Mouse (Mus musculus) hindbrain, embryonic 12.5 days (tissue): Measurements from ENCODE around the gene Otop2. TPM values are rescaled to one million over a fixed set of nuclear protein-coding genes. Genes with fewer than 3 reads are reported as not detected.

Experiments
- ATAC-seq: fragments of 200-750 bp; cut with Nextera tagmentation; 2 replicates; pipeline ENCODE4 v1.8.0; 2017; ENCODE audit warnings: moderate TSS enrichment; ENCODE audit not compliant: low FRiP score
- H3K27ac ChIP-seq: fragments of 300-500 bp; sonication (generic); 2 replicates; pipeline ENCODE4 v1.5.1; 2016; ENCODE audit warnings: mild to moderate bottlenecking
- H3K27me3 ChIP-seq: fragments of 300-500 bp; sonication (generic); 2 replicates; pipeline ENCODE4 v1.6.1; 2016; ENCODE audit warnings: mild to moderate bottlenecking
- H3K36me3 ChIP-seq: fragments of 300-500 bp; sonication (generic); 2 replicates; pipeline ENCODE4 v1.6.1; 2016; ENCODE audit warnings: mild to moderate bottlenecking
- H3K4me1 ChIP-seq: fragments of 300-500 bp; sonication (generic); 2 replicates; pipeline ENCODE4 v1.6.1; 2016
- H3K4me2 ChIP-seq: fragments of 300-500 bp; sonication (generic); replicated peaks from 2 replicates; pipeline ENCODE4 v1.6.1; 2016; ENCODE audit warnings: mild to moderate bottlenecking
- H3K4me3 ChIP-seq: fragments of 300-500 bp; sonication (generic); 2 replicates; pipeline ENCODE4 v1.5.1; 2016; ENCODE audit warnings: mild to moderate bottlenecking
- H3K9ac ChIP-seq: fragments of 300-500 bp; sonication (generic); 2 replicates; pipeline ENCODE4 v1.6.1; 2016; ENCODE audit warnings: mild to moderate bottlenecking, moderate library complexity
- H3K9me3 ChIP-seq: fragments of 300-500 bp; sonication (generic); replicated peaks from 2 replicates; pipeline ENCODE4 v1.6.1; 2016; ENCODE audit warnings: mild to moderate bottlenecking
- WGBS: fragments of 180-500 bp; shearing (Covaris S2); methylation state at CpG from one replicate; pipeline ENCODE4 v1.1.7; 2016; 5-methylcytosine and 5-hydroxymethylcytosine counted together
- polyA plus RNA-seq: library from polyadenylated mRNA; unstranded; fragments of >200 nt; fragmentation: Nextera tagmentation; extraction: Ambion mirVana; gene quantifications from 2 replicates; pipeline ENCODE4 v1.2.1, GENCODE M21; 2016

Gene Otop2
- polyA plus RNA-seq, 1 experiment from 2014 or later, result not detected

DNA sequence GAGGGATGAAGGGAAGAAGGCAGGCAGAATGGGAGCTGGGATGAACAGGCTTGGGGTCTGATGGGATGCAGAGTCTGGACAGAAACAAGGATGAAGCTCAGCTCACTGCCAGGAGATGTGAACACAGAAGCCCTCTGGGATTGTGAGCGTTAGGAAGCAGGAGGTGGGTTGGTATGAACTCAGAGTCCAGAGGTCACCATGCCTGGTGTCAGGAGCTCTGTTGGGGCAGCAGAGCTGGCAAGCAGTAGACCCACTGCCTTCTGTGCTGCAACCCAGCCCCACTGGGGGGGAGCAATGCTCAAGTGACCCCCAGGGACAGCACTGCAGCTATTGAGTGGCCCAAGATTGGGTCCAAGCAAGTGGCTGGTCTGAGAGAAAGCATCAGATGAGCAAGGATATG is 30.9 kb downstream of the Otop2 start:
- Histone ChIP-seq H3K4me3 (no peak overlapping the region), H3K36me3 (no peaks in the 10 kb centered on the region), H3K4me2 (no peak overlapping the region), H3K9ac (no peak overlapping the region), H3K27me3 (peaks cover 62% of the 10 kb centered on the region), H3K4me1 (peaks cover 6% of the 10 kb centered on the region; the same call in 1 of the 2 replicates), H3K27ac (no peak overlapping the region), H3K9me3 (no peaks in the 10 kb centered on the region)
- no peak for ATAC-seq
- 80% methylated on average over 1 of the region's 1 CpGs for WGBS

DNA sequence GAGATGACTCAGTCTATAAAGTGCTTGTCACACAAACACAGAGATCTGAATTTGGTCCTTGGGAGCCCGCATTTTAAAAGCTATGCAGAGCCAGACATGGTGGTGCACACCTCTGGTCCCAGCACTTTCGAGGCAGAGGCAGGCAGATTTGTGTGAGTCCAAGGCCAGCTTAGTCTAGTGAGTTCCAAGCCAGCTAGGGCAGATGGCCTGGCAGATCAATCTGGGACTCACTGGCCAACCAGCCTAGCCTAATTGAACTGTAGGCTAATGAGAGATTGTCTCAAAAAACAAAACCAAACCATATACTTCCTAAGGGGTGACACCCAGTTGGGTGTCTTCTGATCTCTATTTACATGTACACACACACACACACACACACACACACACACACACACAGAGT is 34.3 kb downstream of the Otop2 start:
- no peak for ATAC-seq
- Histone ChIP-seq H3K36me3 (no peaks in the 10 kb centered on the region), H3K4me2 (no peak overlapping the region), H3K4me3 (no peak overlapping the region), H3K27ac (no peak overlapping the region), H3K9me3 (no peaks in the 10 kb centered on the region), H3K4me1 (peaks cover 10% of the 10 kb centered on the region; the same call in 1 of the 2 replicates), H3K9ac (no peak overlapping the region), H3K27me3 (peaks cover 54% of the 10 kb centered on the region)
- 74% methylated on average over 2 of the region's 2 CpGs for WGBS

DNA sequence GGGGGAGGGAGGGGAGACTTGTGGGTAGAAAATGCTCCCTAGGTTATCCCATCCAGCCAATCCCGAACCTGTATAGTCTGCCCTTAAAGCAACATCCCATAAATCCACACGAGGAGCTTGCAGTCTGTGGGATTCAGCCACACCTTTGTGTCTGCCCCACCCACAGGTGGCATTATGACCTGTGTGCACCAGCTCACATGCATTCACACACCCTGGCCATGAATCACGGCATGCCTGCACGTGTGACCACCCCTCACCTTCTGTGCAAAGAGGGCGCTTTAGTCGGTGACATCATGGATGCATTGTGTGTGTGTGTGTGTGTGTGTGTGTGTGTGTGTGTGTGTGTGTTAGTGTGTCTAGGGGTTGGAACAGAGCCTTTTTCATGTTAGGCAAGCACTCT is 34.9 kb downstream of the Otop2 start:
- 73% methylated on average over 6 of the region's 6 CpGs for WGBS
- Histone ChIP-seq H3K27me3 (peaks cover 55% of the 10 kb centered on the region), H3K4me1 (peaks cover 10% of the 10 kb centered on the region; the same call in 1 of the 2 replicates)

DNA sequence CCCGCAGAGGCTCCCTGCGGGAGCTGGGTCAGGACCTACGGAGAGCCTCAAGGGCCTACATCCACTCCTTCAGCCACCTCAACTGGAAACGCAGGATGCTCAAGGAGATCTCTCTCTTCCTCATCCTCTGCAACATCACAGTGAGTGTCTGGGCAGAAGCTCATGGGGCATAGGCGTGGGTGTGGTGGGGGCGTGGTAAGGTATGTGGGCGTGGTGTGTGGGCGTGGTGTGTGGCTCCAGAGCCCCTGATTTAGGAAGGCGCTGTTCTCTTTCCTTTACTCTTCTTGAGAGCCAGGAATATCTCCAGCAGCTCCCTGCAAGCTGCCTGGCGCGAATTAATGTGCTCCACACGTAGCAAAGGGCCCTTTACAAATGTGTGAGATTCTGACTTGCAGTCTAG is 38.0 kb downstream of the Otop2 start:
- WGBS, result 16% methylated on average over 12 of the region's 12 CpGs
- ATAC-seq, result no peak

More for the DNA sequence above, 34.9 kb downstream of the Otop2 start:
- Histone ChIP-seq H3K36me3 (no peaks in the 10 kb centered on the region), H3K27ac (no peak overlapping the region), H3K4me3 (no peak overlapping the region), H3K9me3 (no peaks in the 10 kb centered on the region), H3K9ac (no peak overlapping the region), H3K4me2 (no peak overlapping the region)
- ATAC-seq, result no peak

DNA sequence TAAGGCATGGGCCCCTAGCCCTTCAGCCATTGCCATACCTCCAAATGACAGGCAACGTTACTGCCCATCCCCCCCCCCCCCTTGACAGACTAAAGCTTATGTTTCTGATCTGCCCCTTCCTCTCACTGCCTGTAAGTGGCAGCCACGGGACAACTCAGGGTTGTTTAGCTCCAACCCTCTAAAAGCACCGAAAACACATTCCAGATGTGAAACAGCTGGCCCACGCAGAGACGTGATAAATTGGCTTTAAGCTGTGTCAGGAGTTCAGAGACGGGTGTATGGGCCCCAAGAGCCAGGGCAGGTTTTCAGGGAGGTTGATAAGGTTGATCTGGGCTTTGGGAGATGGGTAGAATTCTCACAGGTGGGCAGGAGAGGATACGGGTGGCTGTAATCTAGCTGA is 38.6 kb downstream of the Otop2 start:
- Histone ChIP-seq H3K27me3 (peaks cover 38% of the 10 kb centered on the region), H3K9me3 (no peaks in the 10 kb centered on the region), H3K36me3 (peaks cover 17% of the 10 kb centered on the region; the same call in 1 of the 2 replicates), H3K4me2 (no peak overlapping the region), H3K27ac (no peak overlapping the region), H3K4me3 (no peak overlapping the region), H3K4me1 (peaks cover 10% of the 10 kb centered on the region; the same call in 1 of the 2 replicates), H3K9ac (no peak overlapping the region; the same call in 1 of the 2 replicates)
- no peak for ATAC-seq
- WGBS, result 36% methylated on average over 7 of the region's 7 CpGs

More for the DNA sequence above, 38.0 kb downstream of the Otop2 start:
- H3K9ac ChIP-seq, result no peak overlapping the region
- peaks cover 44% of the 10 kb centered on the region for H3K27me3 ChIP-seq
- no peak overlapping the region for H3K4me3 ChIP-seq
- H3K27ac ChIP-seq, result no peak overlapping the region
- H3K4me2 ChIP-seq, result no peak overlapping the region
- H3K36me3 ChIP-seq, result peaks cover 12% of the 10 kb centered on the region; the same call in 1 of the 2 replicates
- no peaks in the 10 kb centered on the region for H3K9me3 ChIP-seq
- peaks cover 10% of the 10 kb centered on the region; the same call in 1 of the 2 replicates for H3K4me1 ChIP-seq

DNA sequence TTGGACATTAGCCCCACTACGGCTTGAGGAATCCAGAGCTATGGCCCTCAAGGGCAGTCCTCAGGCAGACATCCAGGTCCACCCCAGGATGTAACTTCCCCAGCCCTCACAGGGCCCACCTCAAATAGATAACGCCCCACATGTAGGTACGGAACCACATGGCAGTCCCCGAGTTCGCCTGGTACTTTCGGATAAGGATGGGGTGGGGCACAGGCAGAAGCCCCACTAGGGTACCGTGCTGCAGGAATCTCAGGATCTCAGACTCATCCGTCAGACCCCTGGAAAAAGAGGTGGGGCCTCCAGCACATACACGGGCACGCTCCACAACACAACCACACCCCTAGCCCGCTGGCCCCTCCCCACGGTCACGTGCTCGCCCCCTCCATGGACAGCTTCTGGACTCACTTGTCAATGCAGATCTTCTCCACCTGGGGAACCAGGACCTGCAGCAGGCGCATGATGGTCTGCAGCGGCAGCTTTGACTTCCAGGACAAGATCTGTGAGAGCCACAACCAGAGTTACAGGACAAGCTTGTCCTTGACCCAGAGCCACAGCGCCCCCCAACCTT is 41.8 kb downstream of the Otop2 start:
- Histone ChIP-seq H3K36me3 (peaks cover 31% of the 10 kb centered on the region), H3K4me2 (no peak overlapping the region)
- WGBS, result 64% methylated on average over 17 of the region's 17 CpGs

DNA sequence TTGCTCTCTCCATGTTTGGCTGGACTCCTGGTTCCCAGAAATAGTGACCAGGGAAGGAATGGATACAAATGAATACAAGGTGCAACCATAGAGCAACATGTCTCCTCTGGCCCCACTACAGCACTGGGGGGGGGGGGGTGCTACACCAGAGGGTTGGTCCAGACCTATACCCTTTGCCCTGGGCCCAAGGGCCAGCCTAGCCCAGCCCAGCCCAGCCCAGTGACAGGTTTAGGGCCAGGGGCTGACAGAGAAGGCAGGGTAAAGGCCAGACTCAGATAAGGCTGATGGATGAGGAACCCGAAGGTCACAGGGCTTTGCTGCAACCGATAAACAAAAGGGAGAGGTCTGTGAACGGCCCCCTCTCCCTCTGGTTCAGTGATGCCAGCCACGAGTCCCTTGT is 43.0 kb downstream of the Otop2 start:
- Histone ChIP-seq H3K36me3 (peaks cover 31% of the 10 kb centered on the region), H3K4me3 (no peak overlapping the region), H3K27me3 (peaks cover 28% of the 10 kb centered on the region), H3K9me3 (no peaks in the 10 kb centered on the region), H3K27ac (no peak overlapping the region), H3K4me2 (no peak overlapping the region), H3K4me1 (peaks cover 7% of the 10 kb centered on the region; the same call in 1 of the 2 replicates), H3K9ac (no peak overlapping the region)
- WGBS, result 66% methylated on average over 4 of the region's 4 CpGs
- ATAC-seq, result no peak

More for the DNA sequence above, 41.8 kb downstream of the Otop2 start:
- Histone ChIP-seq H3K9me3 (no peaks in the 10 kb centered on the region), H3K9ac (no peak overlapping the region), H3K27me3 (peaks cover 35% of the 10 kb centered on the region), H3K4me1 (peaks cover 10% of the 10 kb centered on the region; the same call in 1 of the 2 replicates), H3K27ac (no peak overlapping the region), H3K4me3 (no peak overlapping the region)
- ATAC-seq, result no peak

DNA sequence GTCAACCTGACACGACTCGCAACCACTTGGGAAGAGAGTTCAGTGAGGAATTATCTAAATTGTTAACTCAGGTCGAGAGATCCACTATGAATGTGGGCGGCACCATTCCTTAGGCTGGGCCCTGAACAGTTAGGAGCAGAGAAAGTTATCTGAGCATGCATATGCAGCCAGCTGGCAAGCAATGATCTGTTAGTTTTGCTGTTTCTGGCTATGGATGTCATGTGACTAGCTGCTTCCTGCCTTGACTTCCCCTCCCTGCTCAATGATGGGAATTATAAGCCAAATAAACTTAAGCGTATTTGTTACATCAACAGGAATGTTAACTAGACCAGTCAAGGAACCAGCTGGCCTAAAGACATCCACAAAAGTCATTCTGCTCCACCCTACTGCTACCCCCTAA is 46.4 kb downstream of the Otop2 start:
- Histone ChIP-seq H3K27me3 (peaks cover 16% of the 10 kb centered on the region), H3K36me3 (peaks cover 28% of the 10 kb centered on the region), H3K9me3 (no peaks in the 10 kb centered on the region), H3K4me1 (no peaks in the 10 kb centered on the region), H3K4me3 (no peak overlapping the region), H3K27ac (no peak overlapping the region), H3K4me2 (no peak overlapping the region), H3K9ac (no peak overlapping the region)
- no peak for ATAC-seq
- 91% methylated on average over 5 of the region's 5 CpGs for WGBS

DNA sequence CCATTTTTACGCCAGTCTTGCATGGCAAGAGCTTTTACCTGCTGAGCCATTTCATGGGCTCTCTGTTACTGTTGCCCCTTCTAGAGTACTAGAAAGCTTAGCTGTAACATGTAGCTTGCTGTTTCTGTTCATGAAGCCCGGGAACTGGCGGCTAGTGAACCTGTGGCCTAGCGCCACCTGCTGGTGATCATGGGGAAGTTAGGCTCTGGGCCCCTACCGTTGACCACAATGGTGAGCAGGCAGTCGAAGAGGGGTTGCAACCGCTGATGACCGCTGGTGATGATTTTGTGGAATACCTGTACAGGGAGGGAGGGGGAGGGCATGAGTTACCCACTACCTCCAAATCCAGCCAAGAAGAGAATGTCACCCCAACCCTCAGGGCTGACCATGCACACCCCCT is 47.2 kb downstream of the Otop2 start:
- no peak overlapping the region for H3K9ac ChIP-seq
- no peak overlapping the region for H3K4me2 ChIP-seq
- peak; percentile 44; the same call in 1 of the 2 replicates for ATAC-seq
- H3K27me3 ChIP-seq, result peaks cover 16% of the 10 kb centered on the region
- H3K4me3 ChIP-seq, result no peak overlapping the region
- H3K27ac ChIP-seq, result no peak overlapping the region
- no peaks in the 10 kb centered on the region for H3K9me3 ChIP-seq
- WGBS, result 6% methylated on average over 8 of the region's 8 CpGs
- H3K36me3 ChIP-seq, result peaks cover 22% of the 10 kb centered on the region
- peaks cover 7% of the 10 kb centered on the region for H3K4me1 ChIP-seq

DNA sequence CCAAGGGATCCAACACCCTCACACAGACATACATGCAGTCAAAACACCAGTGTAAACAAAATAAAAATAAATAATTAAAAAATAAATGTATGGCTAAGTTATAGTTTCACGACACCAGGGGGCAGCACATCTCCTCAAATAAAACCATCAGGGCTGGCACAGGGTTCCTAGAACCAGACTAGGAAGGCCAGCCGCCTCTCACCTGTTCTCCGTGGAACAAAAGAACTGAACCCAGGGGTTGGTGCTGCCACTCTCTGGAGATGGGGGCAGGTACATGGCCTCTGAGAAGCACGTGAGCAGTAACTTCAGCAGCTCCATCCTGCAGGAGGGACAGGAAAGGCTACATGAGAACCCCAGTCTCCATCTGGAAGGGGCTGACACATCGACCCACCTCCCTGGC is 51.5 kb downstream of the Otop2 start:
- H3K9me3 ChIP-seq, result no peaks in the 10 kb centered on the region
- WGBS, result 21% methylated on average over 5 of the region's 5 CpGs
- no peak overlapping the region for H3K4me2 ChIP-seq
- H3K4me1 ChIP-seq, result peaks cover 14% of the 10 kb centered on the region
- 0 out of 2 replicates have a peak, but pooled peaks cover 11% of the 10 kb centered on the region for H3K27me3 ChIP-seq
- no peaks in the 10 kb centered on the region; the same call in 1 of the 2 replicates for H3K36me3 ChIP-seq
- ATAC-seq, result peak; percentile 46; the same call in 1 of the 2 replicates
- H3K27ac ChIP-seq, result 0 out of 2 replicates have a peak overlapping the region, but pooled peaks have one; percentile 60
- H3K9ac ChIP-seq, result no peak overlapping the region
- H3K4me3 ChIP-seq, result no peak overlapping the region

DNA sequence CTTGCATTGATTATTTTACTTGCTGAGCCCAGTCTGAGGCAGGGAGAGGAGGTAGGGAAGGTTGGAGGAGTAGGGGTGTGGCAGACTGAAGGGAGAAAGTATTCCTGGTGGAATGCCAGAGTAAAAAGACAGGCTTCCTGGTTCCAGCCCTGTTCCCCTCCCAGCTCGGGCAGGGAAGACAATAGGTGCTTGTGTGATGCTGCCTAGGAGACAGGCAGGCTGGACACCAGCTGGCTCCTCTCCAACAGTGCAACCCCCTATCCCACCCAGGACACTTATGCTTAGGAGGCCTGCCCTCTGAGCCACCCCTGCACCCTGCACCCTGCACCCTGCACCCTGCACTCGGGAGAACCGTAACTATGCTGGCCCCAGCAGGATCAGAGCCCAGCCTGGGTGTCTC is 52.3 kb downstream of the Otop2 start:
- Histone ChIP-seq H3K4me1 (peaks cover 14% of the 10 kb centered on the region), H3K4me3 (no peak overlapping the region), H3K9ac (peak overlapping the region; percentile 39; the same call in 1 of the 2 replicates), H3K36me3 (no peaks in the 10 kb centered on the region; the same call in 1 of the 2 replicates), H3K4me2 (peak overlapping the region; percentile 5; the same call in 1 of the 2 replicates), H3K9me3 (no peaks in the 10 kb centered on the region), H3K27ac (peak overlapping the region; percentile 60), H3K27me3 (0 out of 2 replicates have a peak, but pooled peaks cover 11% of the 10 kb centered on the region)
- WGBS, result 24% methylated on average over 3 of the region's 3 CpGs
- ATAC-seq, result 0 out of 2 replicates have a peak, but pooled peaks have one; percentile 29

DNA sequence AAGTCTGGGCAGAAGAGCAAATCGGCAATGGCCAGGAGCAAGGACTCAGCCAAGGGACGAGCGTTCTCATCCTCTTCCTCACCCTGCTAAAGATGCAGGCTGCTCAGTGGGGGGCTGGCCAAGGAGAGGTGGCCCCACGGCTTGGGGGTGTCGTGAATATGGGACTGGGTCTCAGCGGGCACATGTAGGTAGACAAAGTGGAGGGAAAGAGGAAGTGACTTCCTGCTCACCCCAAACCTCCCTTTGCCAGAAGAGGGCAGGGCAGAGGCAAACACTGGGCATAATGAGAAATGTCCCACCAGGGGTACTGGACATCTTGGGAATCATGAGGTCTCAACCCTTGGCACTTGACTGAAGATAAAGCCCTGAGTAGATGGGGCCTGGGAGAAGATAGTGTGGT is 52.8 kb downstream of the Otop2 start:
- Histone ChIP-seq H3K4me3 (no peak overlapping the region), H3K27me3 (0 out of 2 replicates have a peak, but pooled peaks cover 8% of the 10 kb centered on the region), H3K9me3 (no peaks in the 10 kb centered on the region), H3K27ac (peak overlapping the region; percentile 55; the same call in 1 of the 2 replicates), H3K4me2 (no peak overlapping the region), H3K36me3 (no peaks in the 10 kb centered on the region; the same call in 1 of the 2 replicates), H3K9ac (peak overlapping the region; percentile 39; the same call in 1 of the 2 replicates), H3K4me1 (peaks cover 14% of the 10 kb centered on the region)
- WGBS, result 66% methylated on average over 6 of the region's 6 CpGs
- no peak for ATAC-seq
